Mouse (Mus musculus) gonadal fat pad, adult 2 months (tissue): ENCODE measurements around the gene Coq9. TPM values are rescaled to one million over a fixed set of nuclear protein-coding genes. Genes with fewer than 3 reads are reported as not detected.

Source experiments
- DNase-seq: peaks from one replicate; pipeline ENCODE4 v3.0.0-alpha.2; 2012; ENCODE audit warnings: low read depth
- polyA plus RNA-seq: library from polyadenylated mRNA; depleted of rRNA; stranded (reverse); fragments of >200 nt; gene quantifications from 2 replicates; pipeline ENCODE4 v1.2.3, GENCODE M21; 2012; rRNA removed

The Coq9 gene
- polyA plus RNA-seq, 1 experiment: 129 TPM

DNA sequence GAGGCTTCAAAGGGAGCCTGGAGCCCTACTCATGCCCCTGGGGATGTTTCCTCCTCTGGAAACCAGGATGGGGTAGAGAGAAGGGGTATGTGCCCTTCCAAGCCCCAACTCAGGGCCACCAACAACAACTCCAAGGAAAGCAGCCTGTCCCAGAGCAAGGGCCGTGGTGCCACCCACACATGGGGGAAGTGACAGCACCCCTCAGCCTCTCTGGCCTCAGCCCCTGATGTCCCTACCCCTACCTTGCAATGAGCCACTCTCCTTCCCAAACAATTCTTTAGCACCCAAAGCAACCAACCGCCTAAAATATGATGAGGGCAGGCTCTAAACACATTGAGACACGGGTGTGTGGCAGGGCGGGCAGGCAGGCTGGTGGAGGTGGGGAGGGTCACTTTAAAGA, 31.9 kb downstream of the Coq9 start:
- DNase-seq: no peak

DNA sequence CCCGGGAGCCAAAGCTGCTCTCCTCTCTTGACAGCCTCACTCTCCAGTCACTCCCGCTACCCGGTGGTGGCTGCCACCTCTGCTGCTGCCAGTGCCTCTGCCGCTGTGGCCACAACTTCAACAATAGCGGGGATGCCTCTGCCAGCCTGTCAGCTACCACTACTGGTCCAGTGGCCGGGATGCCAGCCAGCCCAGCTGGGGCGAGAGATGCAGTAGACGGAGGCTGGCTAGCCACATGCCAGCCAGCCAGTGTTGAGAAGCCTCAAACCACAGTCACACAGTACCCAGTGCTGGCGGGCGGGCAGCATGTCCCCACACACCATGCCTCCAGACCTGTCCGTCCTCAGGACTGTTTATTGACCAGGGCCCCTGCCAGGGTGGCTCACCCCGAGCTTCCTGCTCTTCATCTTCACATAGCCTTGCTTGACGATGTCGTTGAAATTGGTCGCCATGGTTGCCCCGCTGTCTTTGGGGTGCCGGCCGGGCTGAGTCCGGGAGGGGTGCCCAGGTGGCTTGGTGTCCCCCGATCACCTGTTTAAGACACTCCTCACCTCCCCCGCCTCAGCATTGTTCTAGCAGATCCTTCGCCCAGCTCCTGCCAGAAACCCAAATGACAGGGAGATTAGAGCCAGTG, 32.5 kb downstream of the Coq9 start:
- DNase-seq: no peak

DNA sequence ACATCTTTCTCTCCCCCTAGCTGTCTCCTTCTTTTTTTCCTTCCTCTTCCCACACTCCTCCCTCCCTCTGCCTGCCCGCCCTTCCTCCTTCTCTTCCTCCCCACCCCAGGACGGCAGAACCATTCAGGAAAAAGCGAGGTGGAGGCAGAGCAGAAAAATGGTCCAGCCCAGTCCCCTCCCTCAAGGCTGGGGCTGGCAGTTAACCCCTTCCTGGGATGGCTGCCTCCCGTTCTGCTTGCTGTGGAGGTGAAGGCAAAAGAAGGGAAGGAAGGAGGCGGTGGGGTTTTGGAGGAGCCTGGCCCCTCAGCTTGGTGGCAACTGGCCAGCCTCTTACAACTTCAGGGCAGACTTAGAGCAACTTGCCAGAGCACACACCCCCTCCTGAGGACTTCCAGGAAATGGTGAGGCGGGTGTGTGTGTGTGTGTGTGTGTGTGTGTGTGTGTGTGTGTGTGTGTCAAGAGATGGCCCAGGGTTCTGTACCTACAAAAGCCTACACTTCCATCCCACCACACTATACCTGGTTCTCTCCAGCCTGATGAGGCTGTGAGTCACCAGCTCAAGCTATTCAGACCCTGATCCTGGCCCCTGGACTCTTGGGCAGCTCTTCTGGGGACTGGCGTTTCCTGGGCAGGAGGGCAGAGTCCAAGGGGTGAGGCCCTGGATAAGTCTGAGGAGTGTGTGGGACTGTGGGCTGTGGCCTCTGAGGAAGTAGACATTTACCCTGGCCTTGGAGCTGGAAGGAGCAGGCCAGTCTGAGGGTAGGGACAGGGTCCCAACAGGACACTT, 33.2 kb downstream of the Coq9 start:
- DNase-seq: no peak

GRCm38 (mm10) chr8:94872156-94872555, 34.0 kb downstream of the Coq9 start:
- DNase-seq: no peak

- DNase-seq: no peak
Observed at GRCm38 (mm10) chr8:94872576-94872975, 34.5 kb downstream of the Coq9 start.

GRCm38 (mm10) chr8:94874358-94874757, 36.2 kb downstream of the Coq9 start:
- no peak for DNase-seq

- no peak for DNase-seq
Observed at GRCm38 (mm10) chr8:94875096-94875870, 37.2 kb downstream of the Coq9 start.

DNA sequence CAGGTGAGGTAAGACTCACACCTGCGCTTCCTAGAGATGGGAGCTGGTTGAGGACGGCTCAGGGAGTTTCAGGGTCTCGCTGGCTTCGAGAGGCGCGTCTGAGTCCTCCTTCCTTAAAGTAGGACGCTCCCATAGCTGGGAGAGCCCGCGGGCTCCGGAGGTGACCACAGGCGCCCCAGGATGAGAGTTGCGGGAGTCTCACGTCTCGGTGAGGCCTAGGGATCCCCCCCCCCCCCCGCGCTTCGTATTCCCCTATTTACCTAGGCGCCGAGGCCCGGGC, 37.7 kb downstream of the Coq9 start:
- DNase-seq: no peak

GRCm38 (mm10) chr8:94876197-94876730, 38.1 kb downstream of the Coq9 start, which contains the start of gene Dok4:
Gene Dok4, minus strand, starts transcription at chr8:94876330.
- no peak for DNase-seq

DNA sequence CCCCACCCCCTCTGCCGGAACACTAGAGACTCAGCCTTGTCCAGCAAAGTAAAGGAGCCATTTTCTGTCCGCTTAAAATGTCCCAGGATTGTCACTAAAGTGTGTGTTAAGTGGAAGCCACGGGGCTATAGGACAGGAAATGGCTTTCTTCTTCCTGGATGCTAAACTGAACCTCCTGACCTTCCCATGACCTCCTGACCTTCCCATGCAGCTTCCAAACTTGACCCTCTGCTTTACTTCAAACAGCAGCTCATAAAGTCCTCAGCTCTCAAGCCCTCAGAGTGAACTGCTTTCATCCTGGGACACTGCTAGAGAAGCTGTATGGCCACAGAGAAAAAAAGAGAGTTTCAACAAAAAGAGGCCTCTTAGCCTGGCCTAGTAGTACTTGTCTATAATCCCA, 38.7 kb downstream of the Coq9 start:
- DNase-seq: no peak

- no peak for DNase-seq
Observed at GRCm38 (mm10) chr8:94880742-94881141, 42.6 kb downstream of the Coq9 start.

DNA sequence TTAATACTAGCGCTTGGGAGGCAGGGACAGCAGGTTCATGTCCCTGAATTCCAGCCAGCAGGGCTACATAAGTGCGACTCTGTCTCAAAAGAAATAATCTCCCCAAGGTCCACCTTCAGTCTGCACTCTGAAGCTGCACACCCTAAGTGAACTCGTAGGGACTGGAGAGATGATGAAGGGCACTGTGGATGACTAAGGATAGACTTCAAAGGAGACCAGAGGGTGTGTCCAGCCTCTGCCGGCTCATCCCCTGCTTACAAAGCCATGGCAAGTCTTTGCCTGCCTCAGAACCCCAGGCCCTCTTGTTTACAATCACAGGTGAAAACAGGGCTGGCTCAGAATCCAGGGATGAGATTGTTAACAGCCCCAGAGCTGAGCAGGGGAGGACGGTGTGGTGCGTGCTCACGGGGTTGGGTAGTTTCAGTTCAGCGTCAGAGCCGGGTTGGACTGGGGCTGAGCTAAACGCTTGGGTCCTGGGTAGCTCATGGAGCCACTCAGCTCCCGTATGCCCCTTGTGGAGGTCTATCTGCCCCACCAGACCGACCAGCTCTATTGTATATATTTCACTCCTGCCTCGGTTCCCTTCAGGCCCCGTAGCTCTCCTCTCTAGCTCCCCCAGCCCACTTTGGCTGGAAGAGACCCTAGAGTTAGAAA, 50.4 kb downstream of the Coq9 start:
- no peak for DNase-seq

- no peak for DNase-seq
Observed at GRCm38 (mm10) chr8:94892917-94893316, 54.8 kb downstream of the Coq9 start.

DNA sequence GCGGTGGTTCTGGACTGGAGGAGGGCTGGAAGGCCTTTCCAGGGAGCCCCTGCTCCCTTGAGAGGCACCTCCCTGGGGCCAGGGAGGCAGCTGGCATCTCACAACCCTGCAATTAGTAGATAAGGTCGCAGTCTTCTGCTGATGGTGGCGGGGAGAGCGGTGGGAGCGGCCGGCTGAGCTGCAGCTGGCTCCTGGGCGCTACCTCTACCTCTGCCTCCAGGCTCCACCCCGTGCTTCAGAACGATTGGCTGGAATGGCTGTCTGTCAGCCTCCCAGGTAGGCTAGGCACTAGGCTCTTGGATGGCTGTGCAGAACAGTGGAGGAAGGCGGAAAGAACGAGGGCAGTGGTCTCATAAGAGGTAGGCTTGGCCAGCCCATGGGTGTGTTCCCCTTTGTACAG, 61.1 kb downstream of the Coq9 start:
- DNase-seq: no peak

DNA sequence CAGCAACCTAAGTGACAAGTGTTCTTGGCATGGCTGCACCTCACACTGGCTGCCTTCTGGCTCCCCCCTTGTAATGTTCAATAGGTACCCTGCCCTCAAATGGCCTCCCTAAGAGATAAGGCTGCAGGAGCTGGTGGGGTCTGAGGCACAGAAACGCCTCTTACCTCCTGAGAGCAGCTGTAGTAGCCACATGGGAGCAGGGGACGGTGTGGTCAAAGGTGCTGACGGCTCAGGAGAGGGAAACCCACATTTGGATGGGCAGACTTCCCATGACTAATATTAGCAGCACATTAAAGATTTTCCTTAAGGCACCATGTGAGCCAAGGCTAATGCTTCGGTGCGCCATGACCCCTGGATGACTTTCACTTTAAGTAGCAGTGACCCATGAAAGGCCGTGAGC, 62.5 kb downstream of the Coq9 start:
- DNase-seq: no peak

DNA sequence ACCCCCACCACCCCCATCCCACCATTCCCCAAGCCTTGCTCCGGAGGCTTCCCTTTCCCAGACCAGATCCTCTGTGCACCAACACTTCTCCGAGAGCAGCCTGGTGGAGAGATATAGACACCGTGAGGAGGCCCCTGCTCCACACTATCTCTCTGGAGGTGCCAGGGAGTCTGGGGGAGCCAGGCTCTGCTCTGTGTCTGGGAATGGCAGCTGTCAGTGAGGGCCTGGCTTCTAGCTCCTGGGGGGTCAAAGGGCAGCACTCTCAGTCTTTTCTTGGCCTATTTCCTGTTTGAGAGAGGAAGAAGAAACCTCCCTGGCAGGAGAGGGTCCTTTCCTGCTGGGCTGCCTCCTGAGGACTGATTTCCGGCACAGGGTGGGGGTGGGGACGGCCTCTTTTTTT, 62.9 kb downstream of the Coq9 start:
- DNase-seq: no peak

DNA sequence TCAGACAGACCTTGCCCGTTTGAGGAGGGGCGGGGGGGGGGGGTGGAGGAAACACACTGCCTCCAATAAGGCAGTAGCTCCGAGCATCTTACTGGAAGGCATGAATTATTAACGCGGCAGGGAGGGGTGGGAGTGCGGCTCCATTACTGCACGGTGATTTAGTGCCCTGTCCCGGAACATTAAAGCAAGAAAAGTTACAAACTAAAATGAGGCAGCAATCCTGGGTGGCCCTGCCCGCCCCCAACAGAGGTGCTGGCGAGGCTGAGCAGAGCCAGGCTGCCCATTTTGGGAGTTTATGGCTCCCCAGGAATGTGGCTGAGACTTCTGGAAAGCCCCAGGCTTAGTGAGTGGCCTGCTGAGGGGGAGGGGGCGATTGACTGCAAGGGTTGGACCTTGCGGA, 65.6 kb downstream of the Coq9 start:
- DNase-seq: no peak

Other genes starting within 250 kb of the Coq9 start
- 9.1 and 9.4 TPM in 2 replicates for gene Rspry1, start 236.4 kb upstream of the Coq9 start, polyA plus RNA-seq
- gene Fam192a, start 236.3 kb upstream of the Coq9 start, polyA plus RNA-seq: 16.9 and 19.1 TPM in 2 replicates
- 64.6 and 79.0 TPM in 2 replicates for gene Arl2bp, start 171.7 kb upstream of the Coq9 start, polyA plus RNA-seq
- 24.8 and 33.0 TPM in 2 replicates for gene Pllp, start 142.0 kb upstream of the Coq9 start, polyA plus RNA-seq
- 1.1 and 2.6 TPM in 2 replicates for gene Ccl22, start 92.7 kb upstream of the Coq9 start, polyA plus RNA-seq
- 31.2 and 54.2 TPM in 2 replicates for gene Cx3cl1, start 66.3 kb upstream of the Coq9 start, polyA plus RNA-seq
- 2.7 and 4.1 TPM in 2 replicates for gene Ccl17, start 27.9 kb upstream of the Coq9 start, polyA plus RNA-seq
- gene Ciapin1, start within 50 bp of the Coq9 start, polyA plus RNA-seq: 18.2 and 26.9 TPM in 2 replicates
- gene Polr2c, start 19.1 kb downstream of the Coq9 start, polyA plus RNA-seq: 84.3 and 93.1 TPM in 2 replicates
- gene Dok4, start 38.0 kb downstream of the Coq9 start, polyA plus RNA-seq: 16.9 and 24.3 TPM in 2 replicates
- gene Ccdc102a, start 79.8 kb downstream of the Coq9 start, polyA plus RNA-seq: 11.0 and 12.1 TPM in 2 replicates
- 1.0 and 1.7 TPM in 2 replicates for gene Adgrg5, start 85.4 kb downstream of the Coq9 start, polyA plus RNA-seq
- gene Adgrg1, start 136.4 kb downstream of the Coq9 start, polyA plus RNA-seq: 326 and 447 TPM in 2 replicates
- gene Adgrg3, start 179.4 kb downstream of the Coq9 start, polyA plus RNA-seq: 5.5 TPM in 2 replicates
- 1.7 and 3.5 TPM in 2 replicates for gene Drc7, start 216.8 kb downstream of the Coq9 start, polyA plus RNA-seq
- 20.0 TPM in 2 replicates for gene Katnb1, start 242.9 kb downstream of the Coq9 start, polyA plus RNA-seq